Mouse (Mus musculus) intestine, embryonic 16.5 days (tissue): ENCODE measurements at regions not wholly inside any gene's neighbourhood (a gene's known extent, or its start where the extent isn't known, plus 50 kb on each side); places are given as distances from the start of the nearest gene placed in this dataset.

Source experiments
- ATAC-seq: fragments of 200-750 bp; cut with Nextera tagmentation; 2 replicates; pipeline ENCODE4 v1.8.0; 2017; ENCODE audit warnings: moderate TSS enrichment, moderate library complexity
- H3K27ac ChIP-seq: fragments of 300-500 bp; sonication (generic); 2 replicates; pipeline ENCODE4 v1.5.1; 2014; ENCODE audit warnings: mild to moderate bottlenecking, low read length
- H3K27me3 ChIP-seq: fragments of 300-500 bp; sonication (generic); replicated peaks from 2 replicates; pipeline ENCODE4 v1.6.1; 2014; ENCODE audit warnings: low read length, control low read depth, mixed read lengths; ENCODE audit not compliant: control insufficient read depth, insufficient read depth
- H3K36me3 ChIP-seq: fragments of 300-500 bp; sonication (generic); 2 replicates; pipeline ENCODE4 v1.6.1; 2014; ENCODE audit warnings: low read length, control low read depth; ENCODE audit not compliant: control insufficient read depth, insufficient read depth
- H3K4me1 ChIP-seq: fragments of 300-500 bp; sonication (generic); 2 replicates; pipeline ENCODE4 v1.6.1; 2014; ENCODE audit warnings: low read length, control low read depth, mixed read lengths; ENCODE audit not compliant: control insufficient read depth, insufficient read depth
- H3K4me2 ChIP-seq: fragments of 300-500 bp; sonication (generic); 2 replicates; pipeline ENCODE4 v1.6.1; 2014; ENCODE audit warnings: low read depth, low read length, control low read depth
- H3K4me3 ChIP-seq: fragments of 300-500 bp; sonication (generic); 2 replicates; pipeline ENCODE4 v1.5.1; 2014; ENCODE audit warnings: mild to moderate bottlenecking, low read length
- H3K9ac ChIP-seq: fragments of 300-500 bp; sonication (generic); 2 replicates; pipeline ENCODE4 v1.6.1; 2014; ENCODE audit warnings: low read depth, low read length
- H3K9me3 ChIP-seq: fragments of 300-500 bp; sonication (generic); 2 replicates; pipeline ENCODE4 v1.6.1; 2016; ENCODE audit warnings: low read length, control low read depth; ENCODE audit not compliant: control insufficient read depth
- WGBS: fragments of 180-500 bp; shearing (Covaris S2); extraction: QIAGEN DNeasy Blood & Tissue Kit; methylation state at CpG from one replicate; pipeline ENCODE4 v1.1.7; 2014; 5-methylcytosine and 5-hydroxymethylcytosine counted together

- WGBS: 81% methylated on average over 5 of the region's 5 CpGs
- no peak overlapping the region for H3K27ac ChIP-seq
- H3K4me2 ChIP-seq: no peak overlapping the region
- H3K4me1 ChIP-seq: no peaks in the 10 kb centered on the region
- no peaks in the 10 kb centered on the region for H3K36me3 ChIP-seq
- no peak for ATAC-seq
- no peak overlapping the region for H3K9ac ChIP-seq
- H3K4me3 ChIP-seq: no peak overlapping the region
- H3K9me3 ChIP-seq: no peaks in the 10 kb centered on the region
- no peaks in the 10 kb centered on the region for H3K27me3 ChIP-seq
These were observed 719.7 kb downstream of the Vrk1 start for GRCm38 (mm10) chr12:106729686-106730085.

- Histone ChIP-seq H3K4me1 (no peaks in the 10 kb centered on the region), H3K9ac (no peak overlapping the region), H3K9me3 (no peaks in the 10 kb centered on the region), H3K4me3 (no peak overlapping the region), H3K27me3 (no peaks in the 10 kb centered on the region), H3K36me3 (no peaks in the 10 kb centered on the region), H3K4me2 (no peak overlapping the region), H3K27ac (no peak overlapping the region)
- WGBS: 61% methylated on average over 16 of the region's 16 CpGs
- ATAC-seq: no peak
These were observed 722.3 kb downstream of the Vrk1 start for GRCm38 (mm10) chr12:106732108-106732857.

- Histone ChIP-seq H3K9me3 (no peaks in the 10 kb centered on the region), H3K4me1 (no peaks in the 10 kb centered on the region), H3K9ac (no peak overlapping the region), H3K4me2 (no peak overlapping the region), H3K27me3 (no peaks in the 10 kb centered on the region), H3K36me3 (no peaks in the 10 kb centered on the region), H3K4me3 (no peak overlapping the region), H3K27ac (no peak overlapping the region)
- no peak for ATAC-seq
- 87% methylated on average over 8 of the region's 8 CpGs for WGBS
These were observed 738.7 kb downstream of the Vrk1 start for GRCm38 (mm10) chr12:106748765-106749164.

GRCm38 (mm10) chr12:106763552-106763951 lies 724.9 kb upstream of the 3110018I06Rik start:
- Histone ChIP-seq H3K9ac (no peak overlapping the region), H3K4me2 (no peak overlapping the region), H3K27ac (no peak overlapping the region), H3K36me3 (no peaks in the 10 kb centered on the region), H3K4me3 (no peak overlapping the region), H3K4me1 (no peaks in the 10 kb centered on the region), H3K9me3 (no peaks in the 10 kb centered on the region), H3K27me3 (no peaks in the 10 kb centered on the region)
- ATAC-seq: no peak
- 76% methylated on average over 7 of the region's 7 CpGs for WGBS

GRCm38 (mm10) chr12:106764516-106764915 lies 723.9 kb upstream of the 3110018I06Rik start:
- no peaks in the 10 kb centered on the region for H3K9me3 ChIP-seq
- H3K4me3 ChIP-seq: no peak overlapping the region
- no peak overlapping the region for H3K4me2 ChIP-seq
- no peak overlapping the region for H3K9ac ChIP-seq
- H3K27ac ChIP-seq: no peak overlapping the region
- WGBS: 80% methylated on average over 7 of the region's 7 CpGs
- H3K27me3 ChIP-seq: no peaks in the 10 kb centered on the region
- no peaks in the 10 kb centered on the region for H3K4me1 ChIP-seq
- ATAC-seq: no peak
- H3K36me3 ChIP-seq: no peaks in the 10 kb centered on the region

GRCm38 (mm10) chr12:106773536-106773935 lies 714.9 kb upstream of the 3110018I06Rik start:
- Histone ChIP-seq H3K4me2 (no peak overlapping the region), H3K36me3 (no peaks in the 10 kb centered on the region), H3K4me1 (no peaks in the 10 kb centered on the region), H3K9me3 (no peaks in the 10 kb centered on the region), H3K4me3 (no peak overlapping the region), H3K9ac (no peak overlapping the region), H3K27ac (no peak overlapping the region), H3K27me3 (no peaks in the 10 kb centered on the region)
- 43% methylated on average over 4 of the region's 4 CpGs for WGBS
- ATAC-seq: no peak

- no peak for ATAC-seq
- no peaks in the 10 kb centered on the region for H3K27me3 ChIP-seq
- H3K9me3 ChIP-seq: no peaks in the 10 kb centered on the region
- H3K4me1 ChIP-seq: no peaks in the 10 kb centered on the region
- no peak overlapping the region for H3K4me3 ChIP-seq
- WGBS: 77% methylated on average over 7 of the region's 7 CpGs
- no peak overlapping the region for H3K27ac ChIP-seq
- H3K4me2 ChIP-seq: no peak overlapping the region
- no peak overlapping the region for H3K9ac ChIP-seq
- H3K36me3 ChIP-seq: no peaks in the 10 kb centered on the region
These were observed 691.8 kb upstream of the 3110018I06Rik start for GRCm38 (mm10) chr12:106796596-106796995.

- no peaks in the 10 kb centered on the region for H3K27me3 ChIP-seq
- H3K27ac ChIP-seq: no peak overlapping the region
- H3K4me3 ChIP-seq: no peak overlapping the region
- peaks cover 3% of the 10 kb centered on the region; the same call in 1 of the 2 replicates for H3K9me3 ChIP-seq
- H3K36me3 ChIP-seq: no peaks in the 10 kb centered on the region
- H3K4me2 ChIP-seq: no peak overlapping the region
- WGBS: 80% methylated on average over 6 of the region's 6 CpGs
- no peaks in the 10 kb centered on the region for H3K4me1 ChIP-seq
- H3K9ac ChIP-seq: no peak overlapping the region
- no peak for ATAC-seq
These were observed 668.7 kb upstream of the 3110018I06Rik start for GRCm38 (mm10) chr12:106819736-106820135.

- H3K9ac ChIP-seq: no peak overlapping the region
- no peak for ATAC-seq
- no peaks in the 10 kb centered on the region for H3K27me3 ChIP-seq
- H3K4me2 ChIP-seq: no peak overlapping the region
- WGBS: 74% methylated on average over 4 of the region's 4 CpGs
- no peaks in the 10 kb centered on the region for H3K36me3 ChIP-seq
- H3K4me3 ChIP-seq: no peak overlapping the region
- H3K4me1 ChIP-seq: no peaks in the 10 kb centered on the region
- H3K9me3 ChIP-seq: peaks cover 3% of the 10 kb centered on the region; the same call in 1 of the 2 replicates
- H3K27ac ChIP-seq: no peak overlapping the region
These were observed 666.1 kb upstream of the 3110018I06Rik start for GRCm38 (mm10) chr12:106822311-106822710.

GRCm38 (mm10) chr12:106828542-106828941 lies 659.9 kb upstream of the 3110018I06Rik start:
- H3K9me3 ChIP-seq: no peaks in the 10 kb centered on the region
- no peak overlapping the region for H3K4me2 ChIP-seq
- 0 out of 2 replicates have a peak, but pooled peaks cover 2% of the 10 kb centered on the region for H3K4me1 ChIP-seq
- no peak overlapping the region for H3K27ac ChIP-seq
- no peaks in the 10 kb centered on the region for H3K27me3 ChIP-seq
- ATAC-seq: no peak
- H3K36me3 ChIP-seq: no peaks in the 10 kb centered on the region
- no peak overlapping the region for H3K4me3 ChIP-seq
- 25% methylated on average over 3 of the region's 3 CpGs for WGBS
- H3K9ac ChIP-seq: no peak overlapping the region
